Mouse (Mus musculus) Patski (cell line): ENCODE results near the gene Zeb2. TPM values are rescaled to one million over a fixed set of nuclear protein-coding genes. Genes with fewer than 3 reads are reported as not detected.

ENCODE experiments used
- ATAC-seq: fragments of 100-300 bp; one replicate; pipeline ENCODE4 v1.8.0; 2021
- CTCF ChIA-PET: fragments of 350-600 bp; sonication (Branson Sonifier 250); formaldehyde crosslinking; loops from one replicate; lab custom pipeline; 2022; ENCODE audit warnings: inconsistent platforms; lab: Charles Lee
- POLR2A ChIA-PET: fragments of 350-600 bp; sonication (Branson Sonifier 250); formaldehyde crosslinking; loops from one replicate; lab custom pipeline; 2022; ENCODE audit warnings: antibody characterized with exemption, inconsistent platforms; lab: Charles Lee
- DNase-seq: peaks from one replicate; pipeline ENCODE4 v3.0.0-alpha.2; 2011; ENCODE audit warnings: low read depth, low spot score
- H3K27me3 ChIP-seq: fragments of 371-371 bp; one replicate; pipeline ENCODE4 v1.5.1; 2021
- CTCF ChIP-seq: fragments of 100-300 bp; IDR thresholded peaks from one replicate; pipeline ENCODE4 v1.5.1; 2021
- in situ Hi-C: fragments of 300-500 bp; cut with MboI; formaldehyde crosslinking; loops from 3 replicates; pipeline ENCODE4 v1.11.1; 2018; ENCODE audit warnings: low pct_unique_long_range_greater_than_20kb, mixed read lengths
- polyA plus RNA-seq: library from polyadenylated mRNA; unstranded; gene quantifications from one replicate; pipeline ENCODE4 v1.2.3, GENCODE M21; 2021

Gene Zeb2
- polyA plus RNA-seq, 1 experiment from 2014 or later, result 19.8 TPM

DNA sequence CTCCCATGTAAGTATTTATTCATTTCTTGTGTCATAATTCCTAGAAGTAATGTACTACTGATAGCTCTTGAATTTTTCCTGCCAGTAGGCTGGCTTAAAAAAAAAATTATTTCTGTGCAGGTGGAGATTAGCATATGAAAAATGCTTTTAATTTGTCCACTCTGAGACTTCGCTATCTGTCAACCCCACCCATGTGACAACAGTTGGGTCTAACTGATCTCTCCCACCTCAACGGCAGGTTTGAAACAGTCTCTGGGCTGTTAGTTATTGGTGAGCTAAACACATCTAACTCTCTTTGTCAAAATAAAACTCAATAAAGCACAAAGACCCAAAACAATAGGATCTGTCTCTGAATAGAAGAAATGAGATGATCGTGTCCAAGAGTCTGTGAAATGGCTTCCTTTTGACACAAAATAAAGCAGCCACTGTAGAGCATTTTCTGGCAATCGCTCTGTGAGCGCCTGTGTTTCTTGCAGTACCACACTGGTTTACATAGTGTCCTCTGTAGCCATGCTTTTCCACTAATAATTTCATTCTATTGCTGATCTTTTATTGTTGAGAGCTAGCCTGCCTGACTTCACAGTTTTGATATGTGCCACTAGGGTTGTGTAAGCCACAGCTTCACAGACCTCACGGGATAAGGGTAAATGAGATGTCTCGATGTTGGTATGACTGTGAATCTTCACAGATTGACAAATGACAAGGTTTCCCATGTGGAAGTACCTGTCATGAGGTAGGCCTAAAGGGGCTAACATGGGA lies 48.2 kb downstream of the Zeb2 start:
- H3K27me3 ChIP-seq, result no peaks in the 10 kb centered on the region
- DNase-seq (no peak), ATAC-seq (no peak)
- CTCF ChIA-PET, result interaction anchor here (1.0 to 1.6 kb wide), 2 partner anchors 34 to 38 kb away, joined by 4 to 6 read pairs; no protein-coding TSS in a partner anchor
- POLR2A ChIA-PET, result no interaction called here
- in situ Hi-C loops, result no loop called here
- TF ChIP-seq CTCF, result no peak

DNA sequence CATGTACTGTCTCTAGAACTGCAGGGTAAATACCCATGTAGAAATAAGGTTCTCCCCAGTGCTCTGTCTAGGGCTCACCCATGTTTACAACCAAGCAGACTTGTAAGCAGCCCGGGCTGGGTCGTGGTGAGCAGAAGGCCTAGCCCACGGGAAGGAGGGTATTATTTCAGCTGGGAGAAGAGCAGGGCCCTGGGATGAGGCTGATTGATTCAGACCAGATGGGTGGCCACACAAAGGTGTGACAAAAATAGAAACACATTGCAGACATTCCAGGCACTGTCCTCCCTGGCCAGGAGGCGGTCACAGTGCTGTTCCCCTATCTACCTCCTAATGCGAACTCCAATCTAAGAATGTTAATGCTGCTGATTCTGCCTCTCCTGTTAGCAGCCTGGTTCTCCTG lies 50.1 kb downstream of the Zeb2 start:
- ChIA-PET POLR2A (interaction anchor here (0.6 to 0.7 kb wide), 2 partner anchors 73 to 160 kb away, joined by 3 to 8 read pairs; no protein-coding TSS in a partner anchor), CTCF (interaction anchor here (0.9 kb wide), 1 partner anchor 15 kb away, joined by 3 read pairs; no protein-coding TSS in a partner anchor)
- DNase-seq (no peak), ATAC-seq (peak; percentile 57)
- in situ Hi-C loops, result no loop called here
- no peak for TF ChIP-seq CTCF
- H3K27me3 ChIP-seq, result no peaks in the 10 kb centered on the region

DNA sequence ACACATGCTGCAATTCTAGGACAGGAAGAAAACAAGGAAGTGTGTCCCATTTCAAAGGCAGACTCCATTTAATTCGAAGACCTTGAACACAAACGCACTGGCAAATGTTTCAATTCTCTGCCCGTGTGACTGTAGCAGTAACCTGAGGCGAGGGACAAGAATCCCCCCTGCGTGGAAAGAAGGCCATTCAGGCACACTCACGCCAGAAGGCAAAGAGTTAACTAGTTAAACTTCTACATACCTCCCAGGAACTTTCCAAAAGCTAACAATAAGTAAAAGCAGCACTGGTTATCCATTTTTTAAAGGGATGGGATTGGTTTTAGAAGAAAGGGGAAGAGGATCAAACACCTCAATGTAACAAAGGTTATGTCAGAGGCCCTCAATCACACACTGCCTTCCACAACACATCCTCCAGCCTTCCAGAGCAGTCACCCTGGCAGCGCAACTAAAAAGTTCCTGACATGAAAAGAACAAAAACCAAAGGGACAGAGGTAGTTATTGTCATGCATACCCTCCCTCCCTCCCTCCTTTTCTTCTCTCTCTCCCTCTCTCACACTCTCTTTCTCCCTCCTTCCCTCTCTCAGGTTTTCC lies 53.8 kb downstream of the Zeb2 start:
- no peak for TF ChIP-seq CTCF
- ATAC-seq (no peak), DNase-seq (no peak)
- CTCF ChIA-PET, result interaction anchor here (0.9 to 1.0 kb wide), 2 partner anchors 10 to 44 kb away, joined by 3 read pairs; no protein-coding TSS in a partner anchor
- no peaks in the 10 kb centered on the region for H3K27me3 ChIP-seq
- POLR2A ChIA-PET, result no interaction called here
- in situ Hi-C loops, result no loop called here

DNA sequence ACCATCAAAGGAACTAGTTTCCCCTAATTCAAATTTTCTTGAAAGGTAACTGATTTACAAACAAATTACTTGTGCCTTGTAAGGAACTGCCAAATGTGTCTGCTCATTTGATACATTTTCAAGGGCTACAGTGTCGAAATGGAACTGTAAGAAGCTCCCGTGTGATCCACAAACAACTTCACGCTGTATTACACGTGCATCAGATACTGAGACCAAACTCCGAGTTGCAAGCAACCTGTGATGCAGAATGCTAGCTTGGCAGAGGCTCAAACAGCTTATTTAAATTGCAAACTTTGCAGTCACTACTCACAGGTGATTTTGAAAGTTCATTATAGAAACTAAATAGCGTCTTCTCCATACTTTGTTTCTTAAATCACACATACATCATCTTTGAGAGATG lies 55.1 kb downstream of the Zeb2 start:
- TF ChIP-seq CTCF, result no peak
- CTCF ChIA-PET, result no interaction called here
- POLR2A ChIA-PET, result no interaction called here
- no peaks in the 10 kb centered on the region for H3K27me3 ChIP-seq
- DNase-seq (no peak), ATAC-seq (no peak)
- in situ Hi-C loops, result no loop called here

DNA sequence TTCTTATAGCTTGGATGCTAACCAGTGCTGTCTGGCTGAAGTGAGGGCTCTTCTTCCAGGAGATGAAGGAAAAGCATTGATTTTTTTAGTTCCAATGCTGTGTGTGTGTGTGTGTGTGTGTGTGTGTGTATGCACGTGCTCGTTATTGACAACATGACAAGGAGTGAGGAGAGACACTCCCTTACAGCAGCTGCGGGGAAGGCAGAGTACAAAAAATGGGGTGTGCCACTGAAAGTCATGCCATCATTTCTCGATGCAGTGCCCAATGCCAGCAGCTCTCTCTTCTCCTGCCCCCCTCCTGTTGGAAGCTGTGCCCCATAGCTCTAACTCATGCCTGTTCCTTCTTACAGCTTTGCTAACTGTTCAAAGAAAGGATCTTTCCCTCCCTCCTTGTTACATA lies 56.4 kb downstream of the Zeb2 start:
- no peak for DNase-seq
- H3K27me3 ChIP-seq, result no peaks in the 10 kb centered on the region
- ATAC-seq, result no peak
- in situ Hi-C loops, result no loop called here
- ChIA-PET CTCF (interaction anchor here (1.6 kb wide), 1 partner anchor 12 kb away, joined by 3 read pairs; no protein-coding TSS in a partner anchor), POLR2A (interaction anchor here (0.6 kb wide), 1 partner anchor 35 kb away, joined by 3 read pairs; no protein-coding TSS in a partner anchor)
- TF ChIP-seq CTCF, result no peak

DNA sequence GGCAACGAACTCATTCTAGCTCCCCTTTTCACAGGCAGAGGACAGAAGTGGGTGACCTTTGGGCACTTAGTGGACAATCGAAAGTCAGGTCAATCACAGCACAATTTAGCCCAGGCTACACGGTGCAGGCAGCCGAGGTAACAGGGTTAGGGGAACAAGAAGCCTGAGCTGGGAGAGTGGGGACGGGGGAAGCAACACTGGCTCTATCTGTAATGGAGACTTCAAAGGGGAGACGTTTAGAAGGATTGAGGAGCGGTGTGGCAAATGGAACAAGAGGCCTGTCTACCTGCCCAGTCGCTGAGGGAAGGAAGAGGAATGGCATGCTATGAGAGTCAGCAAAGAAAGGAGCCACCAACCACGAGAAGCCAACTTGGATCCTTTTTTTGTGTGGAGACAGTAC lies 57.0 kb downstream of the Zeb2 start:
- POLR2A ChIA-PET, result interaction anchor here (0.6 kb wide), 1 partner anchor 35 kb away, joined by 3 read pairs; no protein-coding TSS in a partner anchor
- in situ Hi-C loops, result no loop called here
- no peak for TF ChIP-seq CTCF
- no peak for DNase-seq
- CTCF ChIA-PET, result interaction anchor here (1.6 to 1.7 kb wide), 2 partner anchors 11 to 16 kb away, joined by 3 to 10 read pairs; no protein-coding TSS in a partner anchor
- H3K27me3 ChIP-seq, result no peaks in the 10 kb centered on the region
- ATAC-seq, result no peak

DNA sequence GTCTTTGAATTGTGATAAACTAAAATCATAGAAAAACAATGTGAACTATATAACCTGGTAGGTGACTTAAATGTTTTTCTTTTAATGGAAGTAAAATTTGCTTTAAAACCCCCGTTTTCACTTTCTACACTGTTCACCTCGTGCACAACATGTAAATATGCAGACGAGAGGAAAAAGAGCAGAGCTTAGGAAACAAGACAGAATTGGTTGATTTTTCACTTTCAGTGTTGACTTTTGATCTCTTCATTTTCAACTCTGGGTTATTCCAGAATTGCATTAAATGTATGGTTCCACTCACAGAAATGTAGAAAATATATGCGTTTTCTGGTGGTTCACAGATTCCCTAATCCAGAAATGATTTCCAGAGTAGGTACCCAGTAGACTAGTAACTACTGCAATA lies 57.6 kb downstream of the Zeb2 start:
- in situ Hi-C loops, result no loop called here
- CTCF ChIA-PET, result interaction anchor here (0.8 to 1.7 kb wide), 2 partner anchors 15 to 24 kb away, joined by 3 to 10 read pairs; no protein-coding TSS in a partner anchor

DNA sequence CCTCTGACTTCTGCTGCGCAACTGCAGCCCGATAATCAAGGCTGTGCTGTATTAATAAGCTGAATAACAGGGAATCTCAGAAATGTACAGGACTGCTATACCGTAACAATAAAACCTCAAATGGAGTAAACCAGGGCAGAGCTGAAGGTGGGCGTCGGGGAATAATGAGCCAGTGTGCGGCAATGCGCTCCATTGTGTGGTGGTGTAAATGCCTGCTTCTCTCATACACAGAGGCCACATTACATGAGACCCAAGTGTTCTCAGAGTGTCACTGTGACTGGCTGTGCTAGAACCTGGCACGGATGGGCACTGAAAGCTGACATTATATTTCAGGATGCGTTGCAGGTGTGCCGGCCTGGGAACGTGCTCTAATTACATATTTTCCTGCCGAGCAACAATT lies 58.2 kb downstream of the Zeb2 start:
- ChIA-PET POLR2A (no interaction called here), CTCF (interaction anchor here (0.8 to 1.7 kb wide), 2 partner anchors 15 to 23 kb away, joined by 3 to 10 read pairs; no protein-coding TSS in a partner anchor)
- no peak for ATAC-seq
- no peaks in the 10 kb centered on the region for H3K27me3 ChIP-seq
- no peak for DNase-seq
- in situ Hi-C loops, result no loop called here
- TF ChIP-seq CTCF, result no peak

More for the DNA sequence above, 57.6 kb downstream of the Zeb2 start:
- no peaks in the 10 kb centered on the region for H3K27me3 ChIP-seq
- TF ChIP-seq CTCF, result no peak
- no peak for DNase-seq
- no peak for ATAC-seq
- POLR2A ChIA-PET, result no interaction called here

DNA sequence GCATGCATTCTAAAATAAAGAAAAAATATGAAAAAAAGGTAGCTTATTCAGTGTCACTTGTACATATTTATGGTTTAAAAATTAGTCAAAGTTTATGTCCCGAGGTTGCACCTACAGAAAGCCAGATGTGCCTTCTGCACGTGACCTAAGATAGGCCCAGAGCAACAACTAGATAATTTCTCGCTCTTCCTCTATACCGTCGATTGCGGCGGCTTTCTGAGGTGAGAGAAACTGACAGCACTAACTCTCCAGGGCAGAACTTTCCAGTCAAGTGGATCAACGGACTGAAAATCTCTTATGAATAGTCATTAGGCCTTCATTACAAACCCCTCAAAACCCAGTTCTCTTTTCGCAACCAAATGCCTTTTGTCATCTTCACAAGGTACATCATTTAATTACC lies 59.0 kb downstream of the Zeb2 start:
- H3K27me3 ChIP-seq, result no peaks in the 10 kb centered on the region
- POLR2A ChIA-PET, result no interaction called here
- in situ Hi-C loops, result no loop called here
- CTCF ChIA-PET, result no interaction called here
- DNase-seq (no peak), ATAC-seq (no peak)
- no peak for TF ChIP-seq CTCF

DNA sequence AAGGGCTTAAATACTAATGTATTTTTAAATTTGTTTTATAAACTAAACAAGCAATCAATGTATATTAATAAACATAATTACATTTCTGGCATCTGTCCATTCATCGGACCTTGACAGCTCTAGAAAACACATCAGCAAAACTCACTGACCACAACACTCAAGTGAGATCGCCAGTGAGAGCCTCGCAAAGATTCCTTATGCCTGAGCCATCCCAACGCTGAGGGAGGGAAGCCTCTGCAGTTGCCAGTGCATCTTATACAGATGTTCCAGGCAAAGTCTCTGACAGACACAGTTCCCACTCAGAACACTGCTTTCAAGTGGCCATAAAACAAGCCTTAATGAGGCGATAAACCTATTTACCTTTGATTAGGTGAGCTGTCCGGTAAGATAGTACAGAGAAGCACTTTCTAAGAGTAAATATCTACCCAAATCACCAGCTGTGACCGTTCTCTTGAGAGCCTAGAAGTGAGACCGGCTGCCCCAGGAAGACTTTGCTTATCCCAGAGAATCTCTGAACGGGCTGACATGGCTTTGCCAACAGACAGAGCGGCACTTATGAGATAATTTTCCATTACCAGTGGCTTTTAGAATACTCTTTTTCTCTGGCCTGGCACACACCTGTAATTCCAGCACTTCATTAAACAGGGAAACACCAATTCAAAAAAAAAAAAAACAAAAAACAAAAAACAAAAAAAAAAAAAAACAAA lies 60.2 kb downstream of the Zeb2 start:
- ChIA-PET POLR2A (interaction anchor here (1.2 kb wide), 1 partner anchor 15 kb away, joined by 3 read pairs; no protein-coding TSS in a partner anchor), CTCF (no interaction called here)
- in situ Hi-C loops, result no loop called here
- H3K27me3 ChIP-seq, result no peaks in the 10 kb centered on the region
- no peak for TF ChIP-seq CTCF
- ATAC-seq (peak; percentile 57), DNase-seq (no peak)
